1 mouse cellular context compared by ENCODE assay signal in genomic region chr19:3912337-3913204, GRCm38 (mm10).
TF ChIP-seq lines count a peak whose summit lies in the region.

Gene Ndufs8 (minus strand): TSS chr19:3912774.

TF ChIP-seq in MEL, 35 proteins besides CTCF, POLR2A, EP300 and RAD21 (continued from another document):
- TF ChIP-seq MEF2A (IDR thresholded peaks at IDR 0.05; ENCODE audit: extremely low read depth, insufficient replicate concordance, low read depth, low read length, poor library complexity, severe bottlenecking) (no peak), TAL1 (IDR thresholded peaks at IDR 0.05; ENCODE audit: low read length) (no peak), ZNF384 (IDR thresholded peaks at IDR 0.05; ENCODE audit: low read depth, low read length) (no peak), SMC3 (IDR thresholded peaks at IDR 0.05; ENCODE audit: low read depth, low read length) (no peak), E2F4 (IDR thresholded peaks at IDR 0.05; ENCODE audit: borderline replicate concordance, low read depth, low read length) (0 out of 2 replicates have a peak, but pooled peaks have one; percentile 39)
